Mouse (Mus musculus): ENCODE results near the gene Olfr1301.

- no peak for TF ChIP-seq POLR2A (IDR thresholded peaks at IDR 0.05; ENCODE audit: borderline replicate concordance, low read depth, low read length)
- TF ChIP-seq CTCF (IDR thresholded peaks at IDR 0.05; ENCODE audit: low read depth, low read length): no peak
These were observed at the start of gene Olfr1301 for GRCm38 (mm10) chr2:111750706-111751105.
